Mouse (Mus musculus) olfactory bulb, adult 2 months (tissue): ENCODE measurements around the gene Ugt2b34. TPM values are rescaled to one million over a fixed set of nuclear protein-coding genes. Genes with fewer than 3 reads are reported as not detected.
"Not testable (repeated sequence)": the region's sequence is repeated elsewhere in the genome, so short reads cannot be mapped to it uniquely, and the experiment has no call there.

Experiments used
- H3K27ac ChIP-seq: fragments of 200-500 bp; 2 replicates; pipeline ENCODE4 v1.5.1; 2012; ENCODE audit warnings: low read depth, low read length; ENCODE audit not compliant: insufficient read depth
- H3K4me1 ChIP-seq: fragments of 200-500 bp; 2 replicates; pipeline ENCODE4 v1.6.1; 2012; ENCODE audit warnings: low read length; ENCODE audit not compliant: control insufficient read depth, insufficient read depth
- H3K4me3 ChIP-seq: fragments of 200-500 bp; 2 replicates; pipeline ENCODE4 v1.5.1; 2012; ENCODE audit warnings: mild to moderate bottlenecking, low read depth, low read length, moderate library complexity; ENCODE audit not compliant: insufficient read depth
- CTCF ChIP-seq: fragments of 200-500 bp; IDR thresholded peaks from 2 replicates; pipeline ENCODE4 v1.5.1; 2012; ENCODE audit warnings: low read depth, mild to moderate bottlenecking, low read length, moderate library complexity; ENCODE audit not compliant: insufficient read depth
- POLR2A ChIP-seq: fragments of 200-500 bp; IDR thresholded peaks from 2 replicates; pipeline ENCODE4 v1.6.1; 2012; ENCODE audit warnings: mild to moderate bottlenecking, low read depth, low read length, moderate library complexity; ENCODE audit not compliant: insufficient read depth
- WGBS: fragments of 180-500 bp; shearing (Covaris S2); methylation state at CpG from one replicate; pipeline ENCODE4 v1.1.7; 2018; 5-methylcytosine and 5-hydroxymethylcytosine counted together
- polyA plus RNA-seq: library from polyadenylated mRNA; stranded (reverse); fragments of >200 nt; gene quantifications from 2 replicates; pipeline ENCODE4 v1.2.4, GENCODE M21; 2012; ENCODE audit warnings: low replicate concordance; ENCODE audit not compliant: missing spikeins, insufficient read depth, insufficient read length

The Ugt2b34 gene
- polyA plus RNA-seq, 1 experiment = not detected

GRCm38 (mm10) chr5:86886620-86887019, 20.1 kb downstream of the Ugt2b34 start:
- 55% methylated on average over 3 of the region's 3 CpGs for WGBS
- no peak overlapping the region for H3K27ac ChIP-seq
- no peak overlapping the region for H3K4me3 ChIP-seq
- no peaks in the 10 kb centered on the region for H3K4me1 ChIP-seq
- TF ChIP-seq POLR2A = no peak
- no peak for TF ChIP-seq CTCF

- 14% methylated on average over 1 of the region's 1 CpGs for WGBS
- no peak overlapping the region for H3K4me3 ChIP-seq
- no peak overlapping the region for H3K27ac ChIP-seq
- no peak for TF ChIP-seq POLR2A
- no peak for TF ChIP-seq CTCF
- no peaks in the 10 kb centered on the region for H3K4me1 ChIP-seq
Observed at GRCm38 (mm10) chr5:86871877-86872276, 34.9 kb downstream of the Ugt2b34 start.

GRCm38 (mm10) chr5:86858336-86858735, 48.4 kb downstream of the Ugt2b34 start:
- no peaks in the 10 kb centered on the region for H3K4me1 ChIP-seq

DNA sequence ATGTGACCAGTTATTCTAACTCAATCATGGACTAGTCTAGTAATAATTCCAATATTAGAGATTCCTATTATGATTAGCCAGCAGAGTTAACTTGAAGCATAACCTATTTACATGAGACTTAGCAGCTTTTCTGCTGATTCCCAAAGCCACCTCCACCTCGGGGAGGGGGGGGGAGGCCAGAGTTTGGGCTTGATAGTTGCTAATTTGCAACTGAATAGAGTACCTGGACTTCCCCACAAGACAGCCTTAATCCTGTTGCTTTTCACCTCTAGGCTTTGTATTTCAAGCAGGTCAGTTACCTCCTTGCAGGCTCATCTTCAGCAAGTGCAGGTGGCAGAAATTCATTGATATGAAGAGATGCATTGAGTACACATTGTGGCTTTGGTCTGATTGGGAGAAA, 49.1 kb downstream of the Ugt2b34 start:
- H3K27ac ChIP-seq = no peak overlapping the region
- 3% methylated on average over 1 of the region's 1 CpGs for WGBS
- TF ChIP-seq POLR2A = no peak
- no peak for TF ChIP-seq CTCF
- H3K4me1 ChIP-seq = no peaks in the 10 kb centered on the region
- no peak overlapping the region for H3K4me3 ChIP-seq

More at GRCm38 (mm10) chr5:86858336-86858735, 48.4 kb downstream of the Ugt2b34 start:
- TF ChIP-seq CTCF (no peak), POLR2A (no peak)
- no peak overlapping the region for H3K27ac ChIP-seq
- 60% methylated on average over 3 of the region's 3 CpGs for WGBS
- H3K4me3 ChIP-seq = no peak overlapping the region

GRCm38 (mm10) chr5:86856505-86856904, 50.2 kb downstream of the Ugt2b34 start:
- not testable (repeated sequence) for H3K4me3 ChIP-seq, H3K4me1 ChIP-seq, H3K27ac ChIP-seq
- 80% methylated on average over 13 of the region's 13 CpGs for WGBS

GRCm38 (mm10) chr5:86851658-86852057, 55.1 kb downstream of the Ugt2b34 start:
- Histone ChIP-seq H3K4me3 (no peak overlapping the region), H3K4me1 (no peaks in the 10 kb centered on the region), H3K27ac (no peak overlapping the region)
- 56% methylated on average over 5 of the region's 5 CpGs for WGBS
- TF ChIP-seq POLR2A (no peak), CTCF (no peak)

DNA sequence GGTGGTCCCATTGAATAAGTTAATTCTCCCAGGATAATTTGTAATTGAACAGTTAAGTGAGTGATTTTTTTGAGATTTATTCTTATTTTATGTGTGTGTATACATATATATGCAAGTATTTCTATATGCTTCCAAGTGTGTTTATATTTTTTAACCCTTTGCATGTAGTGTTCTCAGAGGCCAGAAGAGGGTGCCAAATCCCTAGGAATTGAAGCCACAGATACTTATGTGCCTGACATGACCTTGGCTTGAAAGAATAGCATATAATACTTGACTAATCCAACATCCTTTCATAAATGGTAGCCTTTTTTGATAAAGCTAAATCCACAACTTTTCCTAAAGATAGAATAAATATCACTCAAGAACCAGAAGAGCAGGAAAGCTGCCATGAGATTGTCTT, 56.6 kb downstream of the Ugt2b34 start:
- Histone ChIP-seq H3K4me3 (no peak overlapping the region), H3K27ac (no peak overlapping the region)
- TF ChIP-seq CTCF = no peak
- TF ChIP-seq POLR2A = no peak

GRCm38 (mm10) chr5:86841261-86841660, 65.5 kb downstream of the Ugt2b34 start:
- not testable (repeated sequence) for H3K27ac ChIP-seq, H3K4me1 ChIP-seq

More for the DNA sequence above, 56.6 kb downstream of the Ugt2b34 start:
- no peaks in the 10 kb centered on the region for H3K4me1 ChIP-seq

DNA sequence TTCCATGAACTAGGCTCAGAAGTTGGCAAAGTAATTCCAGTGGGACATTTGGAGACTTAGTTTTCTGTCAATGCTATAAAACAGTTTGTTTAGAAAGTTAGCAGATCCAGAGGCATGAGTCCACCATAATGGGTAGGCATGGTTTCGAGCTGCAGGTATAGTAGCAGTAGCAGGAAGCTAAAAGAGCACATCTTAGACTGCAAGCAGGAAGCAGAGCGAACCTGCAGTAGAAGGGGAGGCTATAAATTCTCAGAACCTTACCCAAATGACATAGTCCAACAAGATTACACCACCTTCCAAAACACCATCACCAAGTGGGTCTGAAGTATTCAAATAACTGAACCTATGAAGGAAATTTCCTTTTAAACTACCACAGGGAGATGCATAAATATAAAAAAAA, 66.5 kb downstream of the Ugt2b34 start:
- Histone ChIP-seq H3K27ac (no peak overlapping the region), H3K4me1 (no peaks in the 10 kb centered on the region), H3K4me3 (no peak overlapping the region)
- TF ChIP-seq CTCF (no peak), POLR2A (no peak)
- WGBS = 95% methylated on average over 2 of the region's 2 CpGs

More at GRCm38 (mm10) chr5:86841261-86841660, 65.5 kb downstream of the Ugt2b34 start:
- not testable (repeated sequence) for H3K4me3 ChIP-seq

Other genes with a start within 250 kb of the Ugt2b34 start
- gene Tmprss11b, start 230.6 kb downstream of the Ugt2b34 start, polyA plus RNA-seq = not detected in 2 replicates
- not detected in 2 replicates for gene Tmprss11e, start 161.1 kb downstream of the Ugt2b34 start, polyA plus RNA-seq
- gene Ythdc1, start 102.7 kb downstream of the Ugt2b34 start, polyA plus RNA-seq = 272 TPM in 1 of 2 replicates, not detected in the other
- gene Ugt2b1, start 19.6 kb upstream of the Ugt2b34 start, polyA plus RNA-seq = not detected in 2 replicates
- gene Ugt2b35, start 93.9 kb upstream of the Ugt2b34 start, polyA plus RNA-seq = not detected in 2 replicates
- not detected in 2 replicates for gene Ugt2b36, start 185.6 kb upstream of the Ugt2b34 start, polyA plus RNA-seq
- not detected in 2 replicates for gene Ugt2b5, start 233.4 kb upstream of the Ugt2b34 start, polyA plus RNA-seq